Mouse (Mus musculus) cerebral cortex, adult 2 months (tissue): ENCODE measurements around the gene Stub1.

Source experiments
- WGBS: fragments of 180-500 bp; shearing (Covaris S2); methylation state at CpG from one replicate; pipeline ENCODE4 v1.1.7; 2018; 5-methylcytosine and 5-hydroxymethylcytosine counted together

Stub1 gene

DNA sequence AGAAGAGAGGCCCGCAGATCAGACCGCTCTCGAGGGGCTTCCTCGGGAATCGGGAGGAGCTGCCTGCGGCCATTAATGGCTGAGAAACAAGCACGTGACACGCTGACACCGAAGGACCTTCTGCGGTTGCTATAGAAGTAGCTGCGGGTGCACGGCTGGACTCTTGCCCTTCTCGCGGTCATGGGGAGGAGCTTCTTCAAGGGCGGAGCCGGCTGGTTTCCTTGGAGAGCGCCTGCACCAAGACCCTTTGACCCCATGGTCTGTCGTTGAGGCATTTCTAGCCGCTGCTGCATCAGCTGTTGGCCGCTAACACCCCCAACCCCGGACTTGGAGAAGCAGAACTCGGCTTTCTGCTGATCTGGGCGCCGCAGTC is at the start of gene Stub1:
Gene Stub1 (minus strand): TSS at position 114 of the 373 bp plus-strand sequence.
- WGBS = 1% methylated on average over 24 of the region's 24 CpGs

GRCm38 (mm10) chr17:25882306-25882705 is 49.1 kb upstream of the Stub1 start:
- WGBS = 69% methylated on average over 5 of the region's 5 CpGs

DNA sequence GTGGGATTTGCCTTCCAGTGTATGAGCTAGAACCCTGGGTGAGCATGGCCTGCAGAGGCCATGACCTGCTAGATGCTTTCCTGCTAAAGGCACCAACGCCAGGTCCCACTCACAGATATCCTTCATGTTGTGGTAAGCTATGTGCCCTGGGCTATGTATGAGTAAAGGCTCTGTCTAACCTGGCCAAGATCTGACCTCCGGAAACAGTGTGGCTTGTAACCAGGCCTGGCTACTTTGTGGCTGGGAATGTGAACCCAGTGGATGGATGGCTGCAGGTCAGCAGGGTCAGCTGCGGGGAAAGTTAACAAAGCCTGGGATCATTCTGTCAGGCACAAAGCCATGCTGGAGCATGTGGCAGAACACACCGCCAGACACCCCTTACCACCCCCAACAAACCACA is 48.5 kb upstream of the Stub1 start:
- WGBS = 45% methylated on average over 4 of the region's 4 CpGs

DNA sequence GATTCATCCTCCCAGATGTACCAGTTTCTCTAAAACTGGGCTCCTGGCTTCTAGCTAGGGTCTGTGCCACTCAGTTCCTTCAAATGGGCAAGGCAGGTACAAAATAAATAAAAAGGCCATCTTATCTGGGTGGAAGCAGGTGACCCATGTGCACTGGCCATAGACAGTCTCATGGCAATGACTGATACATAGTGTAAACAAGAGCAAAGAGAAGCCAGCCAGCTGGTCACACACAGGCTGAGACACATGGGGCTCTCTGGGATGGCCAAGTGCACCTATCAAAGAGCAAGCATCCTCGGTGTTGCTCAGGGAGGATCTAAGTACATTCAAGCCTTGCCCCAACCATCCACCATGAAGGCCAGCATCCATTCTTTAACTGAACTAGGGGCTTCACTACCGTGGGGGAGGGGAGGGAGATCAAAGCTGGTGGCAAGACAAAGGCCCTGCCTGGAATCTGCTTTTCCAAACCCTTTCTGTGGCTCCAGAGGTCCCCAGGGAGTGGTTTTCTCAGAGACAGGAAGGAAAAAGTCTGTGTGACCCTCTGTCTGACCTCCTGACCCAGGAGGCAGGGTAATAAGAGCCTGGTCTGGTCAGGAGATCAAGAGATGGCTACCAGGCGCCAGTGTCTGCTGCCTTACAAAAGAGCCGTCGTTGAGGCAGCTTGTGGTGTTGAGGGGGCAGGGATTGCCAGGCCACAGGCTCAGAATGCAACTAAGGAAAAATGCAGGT is 47.9 kb upstream of the Stub1 start:
- WGBS = 25% methylated on average over 5 of the region's 5 CpGs

DNA sequence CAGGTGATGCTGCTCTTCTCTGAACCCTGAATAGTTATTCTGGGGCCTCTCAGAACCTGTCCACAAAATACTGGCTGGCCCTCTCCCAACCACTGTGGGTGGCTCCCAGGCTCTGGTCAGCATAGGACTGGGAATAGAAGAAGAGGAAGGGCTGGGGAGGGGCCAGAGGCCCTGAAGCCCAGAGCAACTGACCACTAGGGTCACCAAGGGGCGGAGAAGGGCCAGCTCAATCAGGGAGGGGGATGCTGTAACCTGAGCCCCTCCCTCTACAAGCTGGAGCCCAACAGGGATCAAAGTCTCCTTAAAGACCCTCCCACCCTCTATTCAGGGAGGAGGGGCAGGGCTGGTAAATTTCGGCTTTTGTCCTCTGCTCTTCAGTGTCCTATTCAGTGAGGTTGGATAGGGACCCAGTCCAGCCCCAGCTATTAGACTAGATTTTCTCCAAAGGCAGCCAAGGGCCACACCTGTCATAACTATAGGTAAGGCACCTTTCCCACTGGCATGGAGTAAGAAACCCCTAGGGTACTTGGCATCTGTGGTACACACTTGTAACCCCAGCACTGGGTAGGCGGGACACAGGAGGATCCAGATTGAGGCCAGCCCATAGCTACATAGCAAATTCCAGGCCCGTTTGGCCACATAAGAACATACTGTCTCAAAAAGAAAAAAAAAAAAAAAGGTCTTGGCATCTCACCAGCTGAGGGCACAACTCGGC is 47.1 kb upstream of the Stub1 start, which contains the start of gene Wfikkn1:
Gene Wfikkn1 (minus strand): TSS at position 663 of the 715 bp plus-strand sequence.
- 34% methylated on average over 5 of the region's 5 CpGs for WGBS

GRCm38 (mm10) chr17:25879750-25880149 is 46.5 kb upstream of the Stub1 start:
- WGBS = 74% methylated on average over 8 of the region's 8 CpGs

GRCm38 (mm10) chr17:25879261-25879660 is 46.1 kb upstream of the Stub1 start:
- 47% methylated on average over 4 of the region's 4 CpGs for whole genome bisulfite sequencing

DNA sequence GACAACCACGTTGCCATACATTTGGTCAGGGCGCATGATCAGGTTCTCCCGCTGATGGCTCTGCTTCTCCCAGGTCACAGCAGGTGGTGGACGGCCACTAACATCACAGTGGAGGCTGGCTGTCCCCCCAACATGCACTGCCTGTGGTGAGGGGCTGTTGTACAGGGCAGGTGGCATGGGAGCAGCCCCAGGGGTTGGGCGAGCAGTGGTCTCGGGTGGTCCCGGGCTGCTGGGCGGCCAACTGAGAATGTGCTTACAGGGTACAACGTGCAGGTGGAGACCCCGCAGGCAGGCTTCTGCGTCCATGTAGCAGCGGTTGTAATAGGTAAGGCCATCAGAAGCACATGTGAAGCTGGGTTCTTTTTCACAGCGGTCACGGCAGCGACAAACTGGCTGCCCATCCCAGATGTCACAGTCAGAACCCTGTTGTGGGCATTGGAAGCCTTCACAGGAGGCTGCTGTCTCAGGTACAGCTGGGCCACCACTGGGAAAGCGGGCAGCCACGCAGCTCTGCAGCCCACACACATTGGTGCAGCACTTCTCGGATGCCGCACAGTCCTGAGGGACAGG is 45.5 kb upstream of the Stub1 start:
- 89% methylated on average over 19 of the region's 19 CpGs for WGBS

- 90% methylated on average over 32 of the region's 32 CpGs for WGBS
Measured at GRCm38 (mm10) chr17:25877741-25878610, 44.8 kb upstream of the Stub1 start.

GRCm38 (mm10) chr17:25877025-25877424 is 43.8 kb upstream of the Stub1 start:
- 78% methylated on average over 3 of the region's 3 CpGs for WGBS

- WGBS = 57% methylated on average over 10 of the region's 10 CpGs
Measured at GRCm38 (mm10) chr17:25876347-25876915, 43.2 kb upstream of the Stub1 start.

DNA sequence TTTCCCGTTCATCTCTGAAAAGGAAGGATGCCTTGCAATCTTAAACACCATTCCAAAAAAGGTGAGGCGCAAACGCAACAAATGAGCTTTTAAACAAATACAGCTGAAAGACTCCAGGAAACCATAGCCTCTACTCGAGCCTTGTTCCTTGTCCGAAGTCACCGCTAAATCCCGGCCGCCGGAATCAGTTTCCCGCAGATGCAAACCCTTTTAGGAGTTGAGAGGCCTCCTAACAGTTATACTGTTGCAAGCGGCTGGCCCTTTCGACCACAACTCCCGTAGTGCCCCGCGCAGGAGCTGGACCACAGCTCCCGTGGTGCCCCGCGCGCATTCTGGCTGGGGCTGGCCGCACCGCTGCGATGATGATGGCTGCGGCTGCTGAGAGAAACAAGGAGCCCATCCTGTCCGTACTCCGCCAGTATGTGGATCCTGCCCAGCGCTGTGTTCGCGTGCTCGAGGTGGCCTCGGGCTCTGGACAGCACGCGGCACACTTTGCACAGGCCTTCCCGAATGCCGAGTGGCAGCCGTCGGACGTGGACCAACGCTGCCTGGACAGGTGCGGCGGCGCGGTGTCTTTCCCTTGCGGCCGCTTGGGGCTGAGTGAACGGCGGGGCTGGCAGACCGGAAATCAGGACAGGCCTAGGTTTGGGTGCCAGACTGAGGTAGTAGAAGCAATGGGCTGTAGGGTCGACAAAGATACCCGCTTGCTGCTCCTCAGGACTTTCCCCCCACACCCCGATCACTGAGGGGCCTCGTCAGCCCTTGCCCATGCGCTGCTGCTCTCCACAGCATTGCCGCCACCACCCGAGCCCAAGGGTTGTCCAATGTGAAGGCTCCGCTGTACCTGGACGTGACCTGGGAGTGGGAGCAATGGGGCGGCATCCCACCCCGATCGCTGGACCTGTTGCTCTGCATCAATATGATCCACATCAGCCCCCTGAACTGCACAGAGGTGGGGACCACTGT is 42.2 kb upstream of the Stub1 start:
- under 1% methylated on average over 59 of the region's 59 CpGs for WGBS

DNA sequence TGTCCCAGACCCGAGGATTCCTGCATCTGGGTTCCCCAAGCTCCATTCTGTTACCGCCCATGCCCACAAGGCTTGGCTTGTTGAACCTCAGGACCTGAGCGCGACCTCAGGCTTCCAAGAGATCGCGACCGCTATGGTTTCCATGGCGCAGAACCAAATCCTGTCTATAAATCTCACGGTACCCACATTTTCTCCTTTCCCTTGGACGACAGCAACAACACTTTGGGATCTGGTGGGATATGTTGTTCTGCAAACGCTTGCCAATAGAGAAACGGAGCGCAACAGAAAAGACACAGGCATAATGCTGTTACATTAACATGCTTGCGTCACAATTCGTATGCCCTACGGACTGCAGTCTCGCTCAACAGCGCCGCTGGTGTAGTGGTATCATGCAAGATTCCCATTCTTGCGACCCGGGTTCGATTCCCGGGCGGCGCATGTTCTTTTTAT is 41.5 kb upstream of the Stub1 start, which contains the start of gene Mettl26:
Gene Mettl26 (plus strand): TSS at position 354 of the 450 bp plus-strand sequence.
- WGBS = under 1% methylated on average over 25 of the region's 25 CpGs

DNA sequence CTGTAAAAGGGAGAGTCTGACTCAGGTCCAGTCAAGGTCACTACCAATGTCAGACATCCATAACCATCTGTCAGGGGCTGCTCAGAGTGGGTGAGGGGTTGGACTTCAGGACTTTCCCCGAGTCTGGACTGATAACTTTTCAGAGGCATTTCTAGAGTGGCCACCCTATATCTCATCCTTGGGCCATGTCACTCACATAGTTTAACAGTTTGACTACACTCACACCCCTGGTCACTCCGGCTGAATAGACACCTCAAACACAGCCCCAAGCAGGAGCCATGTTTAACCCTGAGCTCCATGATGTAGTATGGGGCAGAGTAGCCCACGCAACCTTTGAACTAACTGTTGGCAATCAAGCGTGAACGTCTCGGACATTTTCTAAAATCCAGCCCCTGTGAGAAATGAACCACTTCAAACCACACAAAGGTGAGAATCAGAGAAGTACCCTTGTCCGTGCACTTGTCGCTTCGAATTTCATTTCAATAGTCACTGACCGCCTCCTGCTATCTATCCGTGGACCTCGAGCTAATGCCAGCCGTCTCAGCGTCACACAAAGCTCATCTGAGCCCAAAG is 41.0 kb upstream of the Stub1 start:
- 9% methylated on average over 14 of the region's 14 CpGs for WGBS

DNA sequence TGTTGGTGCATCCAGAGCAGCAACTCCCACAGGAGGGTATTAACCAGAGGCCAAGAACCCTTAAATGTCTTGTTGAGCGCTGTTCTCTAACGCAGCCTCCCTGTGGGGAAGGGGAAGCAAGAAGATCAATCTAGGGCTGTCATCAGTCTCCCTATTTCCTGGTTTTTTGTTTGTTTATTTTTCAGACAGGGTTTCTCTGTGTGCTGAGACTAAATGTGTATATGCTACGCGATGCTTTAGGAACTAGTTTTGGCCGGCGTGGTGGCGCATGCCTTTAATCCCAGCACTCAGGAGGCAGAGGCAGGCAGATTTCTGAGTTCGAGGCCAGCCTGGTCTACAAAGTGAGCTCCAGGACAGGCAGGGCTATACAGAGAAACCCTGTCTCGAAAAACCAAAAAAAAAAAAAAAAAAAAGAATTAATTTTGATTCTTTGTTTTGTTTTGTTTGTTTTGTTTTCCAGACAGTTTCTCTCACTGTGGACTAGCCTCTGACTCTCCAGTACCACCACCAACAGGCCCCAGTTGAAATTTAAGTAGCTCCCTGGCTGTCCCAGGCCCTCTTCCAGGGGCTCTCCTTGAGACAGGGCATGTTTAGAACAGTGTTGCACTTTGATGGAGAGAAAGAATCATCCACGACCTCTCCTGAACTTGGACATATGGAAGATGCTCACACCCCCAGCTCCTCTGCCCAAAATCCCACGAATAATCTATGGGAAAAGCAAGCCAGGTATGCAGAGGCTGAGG is 40.4 kb upstream of the Stub1 start:
- 79% methylated on average over 11 of the region's 11 CpGs for WGBS

DNA sequence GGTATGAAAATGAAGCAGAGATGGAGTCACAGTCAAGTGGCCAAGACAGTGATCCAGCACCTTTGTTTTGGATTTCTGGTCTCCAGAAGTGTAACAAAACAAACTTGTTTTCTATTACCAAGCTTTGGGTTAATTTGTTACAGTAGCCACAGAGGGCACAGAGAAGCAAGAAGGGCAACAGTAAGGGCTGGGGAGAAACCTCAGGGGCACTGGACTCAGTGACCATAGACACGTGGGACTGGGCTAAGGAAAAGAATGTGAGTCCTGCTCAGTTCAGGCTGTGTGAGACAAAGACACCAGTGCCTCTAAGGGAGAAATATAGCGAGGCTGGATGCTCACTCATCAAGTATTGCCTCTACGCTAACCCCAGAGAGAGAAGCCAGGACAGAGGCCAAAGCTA is 39.5 kb upstream of the Stub1 start:
- WGBS = 94% methylated on average over 3 of the region's 3 CpGs

GRCm38 (mm10) chr17:25869954-25870353 is 36.8 kb upstream of the Stub1 start:
- WGBS = 86% methylated on average over 2 of the region's 2 CpGs

GRCm38 (mm10) chr17:25869498-25869897 is 36.3 kb upstream of the Stub1 start:
- 90% methylated on average over 8 of the region's 8 CpGs for WGBS

DNA sequence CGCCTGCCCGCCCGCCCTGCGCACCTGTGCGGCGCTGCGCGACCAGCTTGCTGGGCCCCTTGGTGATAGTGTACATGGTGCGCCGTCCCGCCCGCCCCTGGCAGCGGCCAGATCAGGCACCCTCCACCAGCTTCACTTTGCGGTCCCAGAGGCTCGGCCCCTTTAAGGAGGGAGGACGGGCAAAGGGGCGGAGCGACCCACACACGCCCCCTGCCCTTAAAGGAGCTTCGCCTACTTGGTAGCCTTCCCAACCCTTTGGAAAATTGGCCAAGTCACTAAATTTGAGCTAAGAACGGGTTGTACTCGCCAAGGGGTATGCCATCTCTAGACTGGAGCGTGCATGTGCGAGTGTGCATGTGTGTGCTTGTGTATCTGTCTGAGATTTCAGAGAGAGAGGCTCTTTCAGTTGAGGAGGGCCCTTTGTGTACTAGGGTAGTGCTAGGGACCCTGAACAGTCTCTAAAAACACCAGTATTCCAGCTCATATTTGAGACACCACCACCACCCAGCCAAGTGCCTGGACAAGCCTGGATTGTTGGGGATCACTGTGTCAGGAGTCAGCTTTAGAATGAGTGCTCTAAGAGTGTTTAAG is 35.5 kb upstream of the Stub1 start, which contains the start of gene Mcrip2:
Gene Mcrip2 (minus strand): TSS at position 164 of the 591 bp plus-strand sequence.
- 0% methylated on average over 24 of the region's 24 CpGs for WGBS
